Mouse (Mus musculus): ENCODE measurements around the gene Ubqln3. TPM values are rescaled to one million over a fixed set of nuclear protein-coding genes. Genes with fewer than 3 reads are reported as not detected.

The Ubqln3 gene
- total and polyA plus RNA-seq, 3 experiments, result not detected

DNA sequence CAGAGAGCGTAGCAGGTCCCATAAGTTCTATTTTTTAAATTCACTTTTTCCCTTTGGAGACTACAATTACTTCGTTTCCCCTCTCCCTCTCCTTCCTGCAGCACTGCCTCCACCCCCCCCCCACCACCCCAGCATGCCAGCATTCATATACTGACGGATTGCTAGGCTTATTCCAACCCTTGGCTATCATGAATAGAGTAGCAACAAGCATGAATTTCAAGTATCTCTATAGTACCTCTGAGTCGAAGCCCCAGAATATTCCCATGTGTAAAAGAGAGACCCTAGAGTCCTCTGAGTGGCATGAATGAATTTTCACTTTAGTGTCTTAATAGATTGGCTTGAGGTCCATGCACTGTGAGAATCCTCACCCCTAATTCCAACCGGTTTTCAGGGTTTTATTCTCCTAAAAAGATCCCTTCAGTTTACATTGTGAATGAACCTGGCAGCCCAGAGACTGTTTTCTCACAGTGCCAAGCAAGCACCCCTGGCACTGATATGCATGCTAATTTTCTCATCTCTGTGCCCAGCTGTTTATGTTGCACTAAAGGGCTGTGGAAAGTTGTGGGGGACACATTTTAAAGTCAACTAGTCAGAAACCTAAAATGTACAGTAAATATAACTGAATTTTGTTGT lies 35.5 kb upstream of the Ubqln3 start:
- no peaks in the 10 kb centered on the region; a peak in 1 of 4 replicates for H3K27me3 ChIP-seq (ENCODE audit: control insufficient read depth in 1 of 2, insufficient read depth in 2 of 2, low read length in 2 of 2)
- DNase-seq (ENCODE audit: low read depth, low spot score), result no peak
- H3K4me1 ChIP-seq (ENCODE audit: control insufficient read depth in 1 of 2, insufficient read depth in 2 of 2, low read length in 2 of 2), result no peaks in the 10 kb centered on the region
- H3K4me3 ChIP-seq (ENCODE audit: control insufficient read depth in 1 of 2, insufficient read depth in 1 of 2, low read depth in 2 of 2, low read length in 2 of 2), result no peak overlapping the region
- no peak for TF ChIP-seq MEF2A (IDR thresholded peaks at IDR 0.05; ENCODE audit: extremely low read depth, insufficient replicate concordance, low read depth, low read length, poor library complexity, severe bottlenecking)
- TF ChIP-seq TCF12 (IDR thresholded peaks at IDR 0.05; ENCODE audit: low read depth, low read length), result no peak
- TF ChIP-seq MYC (IDR thresholded peaks at IDR 0.05; ENCODE audit: low read depth, low read length), result no peak
- TF ChIP-seq UBTF (IDR thresholded peaks at IDR 0.05; ENCODE audit: borderline replicate concordance, insufficient read depth, low read depth, low read length), result no peak
- no peak for TF ChIP-seq ZC3H11A (IDR thresholded peaks at IDR 0.05; ENCODE audit: low read depth, low read length)
- no peak for TF ChIP-seq POLR2AphosphoS5 (IDR thresholded peaks at IDR 0.05; ENCODE audit: borderline replicate concordance, low read depth, low read length)
- no peak for TF ChIP-seq SMC3 (IDR thresholded peaks at IDR 0.05; ENCODE audit: low read depth, low read length)
- no peak for TF ChIP-seq BHLHE40 (IDR thresholded peaks at IDR 0.05; ENCODE audit: borderline replicate concordance, low read depth, low read length)
- TF ChIP-seq JUND (IDR thresholded peaks at IDR 0.05; ENCODE audit: low read depth, low read length), result no peak
- no peaks in the 10 kb centered on the region for H3K36me3 ChIP-seq (ENCODE audit: control insufficient read depth in 1 of 2, insufficient read depth in 2 of 2, low read length in 2 of 2)
- H3K27ac ChIP-seq (ENCODE audit: control insufficient read depth, low read depth, low read length), result no peak overlapping the region
- no peak overlapping the region for H3K9ac ChIP-seq (ENCODE audit: control insufficient read depth, low read depth, low read length, poor library complexity, severe bottlenecking)
- H3K9me3 ChIP-seq (replicated peaks; ENCODE audit: insufficient read depth, low read length), result no peaks in the 10 kb centered on the region
- H3K79me2 ChIP-seq (ENCODE audit: control insufficient read depth, insufficient read depth, low read length, poor library complexity), result no peaks in the 10 kb centered on the region

GRCm38 (mm10) chr7:104175085-104175484 lies 32.0 kb upstream of the Ubqln3 start:
- H3K9ac ChIP-seq (ENCODE audit: control insufficient read depth, low read depth, low read length, poor library complexity, severe bottlenecking), result no peak overlapping the region
- H3K9me3 ChIP-seq (replicated peaks; ENCODE audit: insufficient read depth, low read length), result no peaks in the 10 kb centered on the region
- H3K4me3 ChIP-seq (ENCODE audit: control insufficient read depth in 1 of 2, insufficient read depth in 1 of 2, low read depth in 2 of 2, low read length in 2 of 2), result no peak overlapping the region
- H3K27me3 ChIP-seq (ENCODE audit: control insufficient read depth in 1 of 2, insufficient read depth in 2 of 2, low read length in 2 of 2), result no peaks in the 10 kb centered on the region; a peak in 1 of 4 replicates
- no peaks in the 10 kb centered on the region for H3K79me2 ChIP-seq (ENCODE audit: control insufficient read depth, insufficient read depth, low read length, poor library complexity)
- no peaks in the 10 kb centered on the region for H3K4me1 ChIP-seq (ENCODE audit: control insufficient read depth in 1 of 2, insufficient read depth in 2 of 2, low read length in 2 of 2)
- H3K36me3 ChIP-seq (ENCODE audit: control insufficient read depth in 1 of 2, insufficient read depth in 2 of 2, low read length in 2 of 2), result no peaks in the 10 kb centered on the region
- no peak for DNase-seq (ENCODE audit: low read depth, low spot score)
- TF ChIP-seq POLR2A (IDR thresholded peaks at IDR 0.05; ENCODE audit: control insufficient read depth in 1 of 2, insufficient read depth in 1 of 2, low read depth in 1 of 2, low read length in 2 of 2, poor library complexity in 1 of 2) (no peak), CHD1 (IDR thresholded peaks at IDR 0.05; ENCODE audit: low read depth, low read length) (no peak), MYC (IDR thresholded peaks at IDR 0.05; ENCODE audit: low read depth, low read length) (no peak), KAT2A (conservative IDR thresholded peaks at IDR 0.05; ENCODE audit: low read depth, low read length) (no peak), POLR2AphosphoS2 (IDR thresholded peaks at IDR 0.05; ENCODE audit: low read length) (no peak), ZMIZ1 (IDR thresholded peaks at IDR 0.05; ENCODE audit: low read depth, low read length) (no peak), POLR2AphosphoS5 (IDR thresholded peaks at IDR 0.05; ENCODE audit: borderline replicate concordance, low read depth, low read length) (no peak), USF2 (IDR thresholded peaks at IDR 0.05; ENCODE audit: borderline replicate concordance in 1 of 2, insufficient read depth in 1 of 2, low read depth in 1 of 2, low read length in 2 of 2) (no peak), NELFE (IDR thresholded peaks at IDR 0.05; ENCODE audit: low read depth, low read length) (no peak), BHLHE40 (IDR thresholded peaks at IDR 0.05; ENCODE audit: borderline replicate concordance, low read depth, low read length) (no peak), GABPA (IDR thresholded peaks at IDR 0.05; ENCODE audit: low read depth, low read length) (no peak), CHD2 (IDR thresholded peaks at IDR 0.05; ENCODE audit: low read length) (no peak), JUND (IDR thresholded peaks at IDR 0.05; ENCODE audit: low read depth, low read length) (no peak), TBP (IDR thresholded peaks at IDR 0.05; ENCODE audit: low read depth, low read length) (no peak), ETS1 (IDR thresholded peaks at IDR 0.05; ENCODE audit: low read depth, low read length) (no peak), CTCF (IDR thresholded peaks at IDR 0.05 in 2 of 3, conservative IDR thresholded peaks at IDR 0.05 in 1 of 3; ENCODE audit: control insufficient read depth in 1 of 3, insufficient read depth in 1 of 3, low read depth in 2 of 3, low read length in 3 of 3, poor library complexity in 1 of 3, severe bottlenecking in 1 of 3) (no peak), SIN3A (IDR thresholded peaks at IDR 0.05; ENCODE audit: low read length) (no peak), NRF1 (IDR thresholded peaks at IDR 0.05; ENCODE audit: insufficient read depth, low read depth, low read length, poor library complexity, severe bottlenecking) (no peak), SMC3 (IDR thresholded peaks at IDR 0.05; ENCODE audit: low read depth, low read length) (no peak), MEF2A (IDR thresholded peaks at IDR 0.05; ENCODE audit: extremely low read depth, insufficient replicate concordance, low read depth, low read length, poor library complexity, severe bottlenecking) (no peak)
- no peak overlapping the region for H3K27ac ChIP-seq (ENCODE audit: control insufficient read depth, low read depth, low read length)
